Mouse (Mus musculus) E14TG2a.4 (cell line): ENCODE results near the gene Man1c1.

ENCODE experiments used
- CTCF ChIP-seq: conservative IDR thresholded peaks from 2 replicates; pipeline ENCODE4 v1.5.1; 2014; ENCODE audit warnings: low read length
- NANOG ChIP-seq: IDR thresholded peaks from 2 replicates; pipeline ENCODE4 v1.6.1; 2014; ENCODE audit warnings: borderline replicate concordance, low read length, mixed read lengths
- POU5F1 ChIP-seq: IDR thresholded peaks from 2 replicates; pipeline ENCODE4 v1.6.1; 2014; ENCODE audit warnings: low read length, borderline replicate concordance

GRCm38 (mm10) chr4:134745900-134746661 is 42.0 kb upstream of the Man1c1 start:
- peak; percentile 61 for TF ChIP-seq CTCF
- no peak for TF ChIP-seq POU5F1
- no peak for TF ChIP-seq NANOG
